ENCODE assay signal across 13 mouse cellular contexts in the genomic region with DNA sequence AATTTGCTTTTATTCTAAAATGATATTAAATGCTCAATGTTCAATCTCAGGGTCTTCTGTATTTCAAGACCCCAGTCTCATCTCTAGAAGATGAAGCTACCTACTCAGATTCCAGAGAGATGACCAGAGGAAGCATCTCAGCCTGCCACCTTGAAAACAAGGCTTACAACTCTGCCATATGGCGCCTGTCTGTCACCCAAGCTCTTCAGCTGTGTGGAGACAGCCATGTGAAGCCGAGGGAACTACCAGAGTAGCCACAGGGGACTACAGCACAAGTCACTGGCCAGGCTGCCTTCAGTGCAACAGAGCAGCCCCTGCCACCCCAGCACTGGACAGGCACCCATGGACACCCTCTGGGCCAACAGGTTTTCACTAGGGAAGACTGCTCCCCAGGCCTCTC.
DNase-seq lines count a peak whose midpoint lies in the region; ATAC-seq and TF ChIP-seq lines count a peak whose summit lies in the region.
"Had no signal": no experiment of that assay in that cellular context is flagged by ENCODE, and none has a peak within 500 bp of the region (broad histone marks: within the 10 kb centered on the region; RNA-seq: fewer than 3 reads in every experiment).

No protein-coding gene starts in this region.

- peaks cover 39% of the 10 kb centered on the region for H3K4me1 ChIP-seq in forebrain, embryonic 13.5 days
- peaks cover 2% of the 10 kb centered on the region; the same call in 1 of the 2 replicates for H3K4me1 ChIP-seq in forebrain, embryonic 11.5 days (replicated peaks; ENCODE audit: control insufficient read depth, insufficient read depth, low read length)
- H3K4me1 ChIP-seq in kidney, embryonic 15.5 days = peaks cover 61% of the 10 kb centered on the region
- H3K4me1 ChIP-seq in spleen, adult 2 months (ENCODE audit: control insufficient read depth, insufficient read depth, insufficient read length) = peaks cover 36% of the 10 kb centered on the region

- H3K9me3 ChIP-seq in forebrain, embryonic 13.5 days (replicated peaks) = no peaks in the 10 kb centered on the region
- no peaks in the 10 kb centered on the region for H3K9me3 ChIP-seq in forebrain, embryonic 11.5 days (ENCODE audit: control insufficient read depth, low read length)
- H3K9me3 ChIP-seq in kidney, embryonic 15.5 days (replicated peaks) = no peaks in the 10 kb centered on the region

- no peaks in the 10 kb centered on the region for H3K27me3 ChIP-seq in forebrain, embryonic 13.5 days
- no peaks in the 10 kb centered on the region for H3K27me3 ChIP-seq in forebrain, embryonic 11.5 days (ENCODE audit: control insufficient read depth, insufficient read depth, low read length)
- H3K27me3 ChIP-seq in kidney, embryonic 15.5 days = peaks cover 11% of the 10 kb centered on the region
- no peaks in the 10 kb centered on the region for H3K27me3 ChIP-seq in spleen, adult 2 months (ENCODE audit: control insufficient read depth, insufficient read depth, low read length)

- DNase-seq in forebrain, embryonic 11.5 days (ENCODE audit: low spot score) = no peak
- DNase-seq in kidney, postnatal 10 days = no peak
- DNase-seq in spleen, adult 2 months (ENCODE audit: low read depth in 1 of 2, low spot score in 2 of 2) = no peak
- no peak for DNase-seq in spleen, postnatal 36 days (ENCODE audit: low spot score in 2 of 2)
- no peak for DNase-seq in adipocyte (ENCODE audit: low spot score)
- DNase-seq in gastrocnemius, postnatal 10 days = no peak
- DNase-seq: adrenal gland, postnatal 10 days; embryo, embryonic 11 days; kidney, adult 18-20 months; thymus, postnatal 14 days had no signal

- ATAC-seq in forebrain, embryonic 13.5 days = no peak
- no peak for ATAC-seq in forebrain, embryonic 11.5 days (replicated peaks; ENCODE audit: low FRiP score)
- no peak for ATAC-seq in kidney, embryonic 15.5 days (replicated peaks; ENCODE audit: low FRiP score)

- H3K9ac ChIP-seq in forebrain, embryonic 13.5 days = no peak overlapping the region
- no peak overlapping the region for H3K9ac ChIP-seq in forebrain, embryonic 11.5 days (ENCODE audit: low read length)
- no peak overlapping the region for H3K9ac ChIP-seq in kidney, embryonic 15.5 days

- H3K4me2 ChIP-seq in forebrain, embryonic 13.5 days = no peak overlapping the region
- no peak overlapping the region for H3K4me2 ChIP-seq in forebrain, embryonic 11.5 days (ENCODE audit: low read depth, low read length, severe bottlenecking)
- H3K4me2 ChIP-seq in kidney, embryonic 15.5 days = no peak overlapping the region

- no peak overlapping the region for H3K4me3 ChIP-seq in forebrain, embryonic 13.5 days
- no peak overlapping the region for H3K4me3 ChIP-seq in forebrain, embryonic 11.5 days (ENCODE audit: low read depth, low read length)
- H3K4me3 ChIP-seq in kidney, embryonic 15.5 days (replicated peaks) = no peak overlapping the region
- H3K4me3 ChIP-seq in spleen, adult 2 months (ENCODE audit: extremely low read depth, insufficient read depth, insufficient read length) = no peak overlapping the region

- 57% methylated on average over 2 of the region's 2 CpGs for WGBS in forebrain, embryonic 13.5 days
- 70% methylated on average over 2 of the region's 2 CpGs for WGBS in forebrain, embryonic 11.5 days
- 47% methylated on average over 2 of the region's 2 CpGs for WGBS in kidney, embryonic 15.5 days
- WGBS in spleen, adult 2 months = 48% methylated on average over 2 of the region's 2 CpGs

- no peak for TF ChIP-seq CTCF in spleen, adult 2 months (IDR thresholded peaks at IDR 0.05; ENCODE audit: extremely low read depth, insufficient read depth, insufficient read length, insufficient replicate concordance)

- H3K27ac ChIP-seq in forebrain, embryonic 13.5 days = 0 out of 2 replicates have a peak overlapping the region, but pooled peaks have one; percentile 37
- H3K27ac ChIP-seq in forebrain, embryonic 11.5 days (ENCODE audit: low read depth, low read length) = no peak overlapping the region
- H3K27ac ChIP-seq in kidney, embryonic 15.5 days = 0 out of 2 replicates have a peak overlapping the region, but pooled peaks have one; percentile 57
- peak overlapping the region; percentile 36 for H3K27ac ChIP-seq in spleen, adult 2 months (ENCODE audit: insufficient read depth, low read length)
- H3K27ac ChIP-seq: macrophage had no signal

- no peak for TF ChIP-seq POLR2A in spleen, adult 2 months (IDR thresholded peaks at IDR 0.05; ENCODE audit: low read depth, low read length)

- H3K36me3 ChIP-seq in forebrain, embryonic 13.5 days (ENCODE audit: poor library complexity, severe bottlenecking) = no peaks in the 10 kb centered on the region
- no peaks in the 10 kb centered on the region for H3K36me3 ChIP-seq in forebrain, embryonic 11.5 days (ENCODE audit: control insufficient read depth, insufficient read depth, low read length)
- H3K36me3 ChIP-seq in kidney, embryonic 15.5 days = no peaks in the 10 kb centered on the region
- no peaks in the 10 kb centered on the region for H3K36me3 ChIP-seq in spleen, adult 2 months (ENCODE audit: control insufficient read depth, insufficient read depth, low read length)
